Mouse (Mus musculus): ENCODE results near the gene Gm9602. TPM values are rescaled to one million over a fixed set of nuclear protein-coding genes. Genes with fewer than 3 reads are reported as not detected.
"Not testable (repeated sequence)": the region's sequence is repeated elsewhere in the genome, so short reads cannot be mapped to it uniquely, and the experiment has no call there.

Gm9602 gene
- total RNA-seq (2014; rRNA removed) (not detected in 2 replicates), polyA plus RNA-seq (2015; fragmentation: Nextera tagmentation; extraction: Ambion mirVana) (not detected in 2 replicates)

GRCm38 (mm10) chr14:4776037-4776436 is at the start of gene Gm9602:
Gene Gm9602, plus strand, starts transcription at chr14:4776337.
- not testable (repeated sequence) for DNase-seq (ENCODE audit: low spot score); H3K9me3 ChIP-seq (ENCODE audit: low read length); H3K36me3 ChIP-seq (ENCODE audit: insufficient read depth, low read length); H3K9ac ChIP-seq (replicated peaks; ENCODE audit: low read length); H3K27ac ChIP-seq; H3K4me3 ChIP-seq (ENCODE audit: low read length); H3K27me3 ChIP-seq (ENCODE audit: insufficient read depth, low read length); H3K4me1 ChIP-seq (ENCODE audit: insufficient read depth, low read length); ATAC-seq; H3K4me2 ChIP-seq (ENCODE audit: low read depth, low read length)
- no CpG with 5 or more reads among the region's 2 CpGs for WGBS

- H3K4me3 ChIP-seq (ENCODE audit: low read length); H3K4me1 ChIP-seq (ENCODE audit: insufficient read depth, low read length); H3K9me3 ChIP-seq (ENCODE audit: low read length); H3K4me2 ChIP-seq (ENCODE audit: low read depth, low read length); ATAC-seq; H3K36me3 ChIP-seq (ENCODE audit: insufficient read depth, low read length); H3K27ac ChIP-seq; H3K27me3 ChIP-seq (ENCODE audit: insufficient read depth, low read length); DNase-seq (ENCODE audit: low spot score); H3K9ac ChIP-seq (replicated peaks; ENCODE audit: low read length): not testable (repeated sequence)
- 79% methylated on average over 6 of the region's 6 CpGs for WGBS
These were observed 30.3 kb downstream of the Gm9602 start for GRCm38 (mm10) chr14:4806421-4806820.

- not testable (repeated sequence) for H3K36me3 ChIP-seq (ENCODE audit: insufficient read depth, low read length); ATAC-seq
- WGBS = 85% methylated on average over 3 of the region's 7 CpGs
These were observed 45.8 kb downstream of the Gm9602 start for GRCm38 (mm10) chr14:4821950-4822349.

More at GRCm38 (mm10) chr14:4821950-4822349, 45.8 kb downstream of the Gm9602 start:
- not testable (repeated sequence) for H3K4me1 ChIP-seq (ENCODE audit: insufficient read depth, low read length); H3K9me3 ChIP-seq (ENCODE audit: low read length); H3K4me2 ChIP-seq (ENCODE audit: low read depth, low read length); DNase-seq (ENCODE audit: low spot score); H3K4me3 ChIP-seq (ENCODE audit: low read length); H3K27ac ChIP-seq; H3K27me3 ChIP-seq (ENCODE audit: insufficient read depth, low read length); H3K9ac ChIP-seq (replicated peaks; ENCODE audit: low read length)

Other genes with a start within 250 kb of the Gm9602 start
- not detected in 2 replicates for gene Gm3047, start 220.9 kb upstream of the Gm9602 start, total RNA-seq (2014; rRNA removed)
- gene Gm3047, start 220.9 kb upstream of the Gm9602 start, polyA plus RNA-seq (2015; fragmentation: Nextera tagmentation; extraction: Ambion mirVana) = not detected in 2 replicates
- 0.31 TPM in 1 of 2 replicates, not detected in the other for gene Gm8159, start 144.0 kb upstream of the Gm9602 start, total RNA-seq (2014; rRNA removed)
- 0.23 TPM in 1 of 2 replicates, not detected in the other for gene Gm8159, start 144.0 kb upstream of the Gm9602 start, polyA plus RNA-seq (2015; fragmentation: Nextera tagmentation; extraction: Ambion mirVana)
- 0.63 and 4.5 TPM in 2 replicates for gene Gm3239, start 112.1 kb upstream of the Gm9602 start, total RNA-seq (2014; rRNA removed)
- gene Gm3239, start 112.1 kb upstream of the Gm9602 start, polyA plus RNA-seq (2015; fragmentation: Nextera tagmentation; extraction: Ambion mirVana) = 0.79 and 1.3 TPM in 2 replicates
- gene Gm7876, start 67.1 kb upstream of the Gm9602 start, total RNA-seq (2014; rRNA removed) = not detected in 2 replicates
- gene Gm7876, start 67.1 kb upstream of the Gm9602 start, polyA plus RNA-seq (2015; fragmentation: Nextera tagmentation; extraction: Ambion mirVana) = not detected in 2 replicates
- gene Gm3252, start 49.6 kb upstream of the Gm9602 start, total RNA-seq (2014; rRNA removed) = 0.84 and 2.4 TPM in 2 replicates
- gene Gm3252, start 49.6 kb upstream of the Gm9602 start, polyA plus RNA-seq (2015; fragmentation: Nextera tagmentation; extraction: Ambion mirVana) = 2.6 and 3.2 TPM in 2 replicates
- not detected in 2 replicates for gene Gm3269, start 61.8 kb downstream of the Gm9602 start, total RNA-seq (2014; rRNA removed)
- not detected in 2 replicates for gene Gm3269, start 61.8 kb downstream of the Gm9602 start, polyA plus RNA-seq (2015; fragmentation: Nextera tagmentation; extraction: Ambion mirVana)
- not detected in 2 replicates for gene Gm3264, start 79.2 kb downstream of the Gm9602 start, total RNA-seq (2014; rRNA removed)
- 3.8 and 5.3 TPM in 2 replicates for gene Gm3264, start 79.2 kb downstream of the Gm9602 start, polyA plus RNA-seq (2015; fragmentation: Nextera tagmentation; extraction: Ambion mirVana)
- gene Gm3278, start 116.1 kb downstream of the Gm9602 start, total RNA-seq (2014; rRNA removed) = 0.22 TPM in 1 of 2 replicates, not detected in the other
- 0.35 TPM in 1 of 2 replicates, not detected in the other for gene Gm3278, start 116.1 kb downstream of the Gm9602 start, polyA plus RNA-seq (2015; fragmentation: Nextera tagmentation; extraction: Ambion mirVana)
- not detected in 2 replicates for gene Gm8297, start 207.6 kb downstream of the Gm9602 start, total RNA-seq (2014; rRNA removed)
- not detected in 2 replicates for gene Gm8297, start 207.6 kb downstream of the Gm9602 start, polyA plus RNA-seq (2015; fragmentation: Nextera tagmentation; extraction: Ambion mirVana)
- not detected in 2 replicates for gene Gm3298, start 239.6 kb downstream of the Gm9602 start, total RNA-seq (2014; rRNA removed)
- 0.51 TPM in 1 of 2 replicates, not detected in the other for gene Gm3298, start 239.6 kb downstream of the Gm9602 start, polyA plus RNA-seq (2015; fragmentation: Nextera tagmentation; extraction: Ambion mirVana)

All from hindbrain, postnatal 0 days (tissue).